Comparison of ENCODE assay signal across 18 mouse cellular contexts in the genomic region with DNA sequence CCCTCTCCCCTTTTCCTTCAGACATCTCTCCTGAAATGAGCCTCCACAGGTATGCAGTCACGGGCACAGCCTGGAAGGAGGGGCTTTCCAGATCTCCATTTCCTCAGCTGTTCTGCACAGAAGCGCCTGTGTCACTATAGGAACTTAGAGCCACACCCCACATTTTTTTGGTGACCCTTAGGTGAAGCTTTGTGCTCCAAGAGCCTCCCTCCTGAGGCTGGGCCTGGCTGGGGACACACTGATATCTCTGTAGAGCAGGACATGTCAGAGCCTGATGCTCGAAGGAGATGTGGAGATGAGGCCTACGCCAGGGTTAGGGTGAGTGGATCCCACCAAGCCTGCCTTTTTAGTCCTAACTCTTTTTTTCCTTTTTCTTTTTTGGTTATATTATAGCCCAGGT. TPM values are rescaled to one million over a fixed set of nuclear protein-coding genes. Genes with fewer than 3 reads are reported as not detected.
A peak's percentile ranks its signal among the peaks of the same experiment; 100 is the strongest.
DNase-seq lines count a peak whose midpoint lies in the region; ATAC-seq and TF ChIP-seq lines count a peak whose summit lies in the region.
"Had no signal": no experiment of that assay in that cellular context is flagged by ENCODE, and none has a peak within 500 bp of the region (broad histone marks: within the 10 kb centered on the region; RNA-seq: fewer than 3 reads in every experiment).

No protein-coding gene starts in this region.

- no peak overlapping the region for H3K27ac ChIP-seq in intestine, embryonic 15.5 days
- H3K27ac ChIP-seq in intestine, postnatal 0 days (ENCODE audit: low read depth, low read length), result no peak overlapping the region
- peak overlapping the region; percentile 97 for H3K27ac ChIP-seq in liver, embryonic 11.5 days (ENCODE audit: low read depth, low read length)
- H3K27ac ChIP-seq in midbrain, embryonic 10.5 days (replicated peaks), result no peak overlapping the region
- H3K27ac ChIP-seq: limb, embryonic 12.5 days; midbrain, embryonic 13.5 days; neural tube, embryonic 12.5 days had no signal

- DNase-seq in c-Kit-positive CD71-positive TER-119-negative erythroid progenitor cells, embryonic 14.5 days (ENCODE audit: low read depth), result peak; percentile 91
- peak; percentile 40 for DNase-seq in liver, embryonic 11.5 days (ENCODE audit: low spot score)
- peak; percentile 77 to 80 for DNase-seq in spleen, postnatal 4 days (ENCODE audit: low spot score in 2 of 2)
- no peak for DNase-seq in midbrain, embryonic 10.5 days (ENCODE audit: low spot score)
- no peak for DNase-seq in cerebellum, adult 18-20 months
- no peak for DNase-seq in left cerebral cortex, postnatal 14 days (ENCODE audit: low spot score in 2 of 2)
- DNase-seq: adrenal gland, postnatal 25 days; cerebellum, postnatal 14 days; gastrocnemius, postnatal 25 days; heart, postnatal 14 days; kidney, adult 18-20 months; thymus, adult 2 months had no signal

- peaks cover 4% of the 10 kb centered on the region; the same call in 1 of the 2 replicates for H3K36me3 ChIP-seq in intestine, embryonic 15.5 days
- peaks cover 18% of the 10 kb centered on the region; the same call in 1 of the 2 replicates for H3K36me3 ChIP-seq in intestine, postnatal 0 days (ENCODE audit: control insufficient read depth, insufficient read depth)
- peaks cover 14% of the 10 kb centered on the region for H3K36me3 ChIP-seq in liver, embryonic 11.5 days (ENCODE audit: control insufficient read depth, insufficient read depth, low read length)
- peaks cover 23% of the 10 kb centered on the region for H3K36me3 ChIP-seq in midbrain, embryonic 10.5 days

- H3K27me3 ChIP-seq in intestine, embryonic 15.5 days (replicated peaks), result no peaks in the 10 kb centered on the region
- H3K27me3 ChIP-seq in intestine, postnatal 0 days (replicated peaks; ENCODE audit: control insufficient read depth, insufficient read depth, low read length), result no peaks in the 10 kb centered on the region
- H3K27me3 ChIP-seq in liver, embryonic 11.5 days (replicated peaks; ENCODE audit: control insufficient read depth, insufficient read depth, low read length), result no peaks in the 10 kb centered on the region
- no peaks in the 10 kb centered on the region for H3K27me3 ChIP-seq in midbrain, embryonic 10.5 days (ENCODE audit: low read depth, poor library complexity, severe bottlenecking)
- H3K27me3 ChIP-seq: limb, embryonic 12.5 days; midbrain, embryonic 13.5 days; neural tube, embryonic 12.5 days had no signal

- intact Hi-C loops in left cerebral cortex, postnatal 14 days (cut with DNase I), result no loop called here

- no peak overlapping the region for H3K4me2 ChIP-seq in intestine, embryonic 15.5 days (replicated peaks)
- no peak overlapping the region for H3K4me2 ChIP-seq in intestine, postnatal 0 days (replicated peaks; ENCODE audit: low read depth)
- H3K4me2 ChIP-seq in liver, embryonic 11.5 days, result peak overlapping the region; percentile 62
- H3K4me2 ChIP-seq: limb, embryonic 12.5 days; midbrain, embryonic 13.5 days; neural tube, embryonic 12.5 days had no signal

- ATAC-seq in intestine, embryonic 15.5 days, result peak; percentile 16; the same call in 1 of the 2 replicates
- ATAC-seq in intestine, postnatal 0 days, result no peak
- peak; percentile 99 for ATAC-seq in liver, embryonic 11.5 days (replicated peaks; ENCODE audit: low FRiP score)
- ATAC-seq: forebrain, embryonic 14.5 days; midbrain, embryonic 13.5 days had no signal

- WGBS in intestine, embryonic 15.5 days, result 70% methylated on average over 4 of the region's 4 CpGs
- WGBS in intestine, postnatal 0 days, result 68% methylated on average over 4 of the region's 4 CpGs
- 47% methylated on average over 4 of the region's 4 CpGs for WGBS in liver, embryonic 11.5 days
- 84% methylated on average over 4 of the region's 4 CpGs for WGBS in midbrain, embryonic 10.5 days

- no peaks in the 10 kb centered on the region for H3K9me3 ChIP-seq in intestine, embryonic 15.5 days
- no peaks in the 10 kb centered on the region for H3K9me3 ChIP-seq in intestine, postnatal 0 days (ENCODE audit: control insufficient read depth)
- no peaks in the 10 kb centered on the region for H3K9me3 ChIP-seq in liver, embryonic 11.5 days (ENCODE audit: control insufficient read depth, low read length)
- H3K9me3 ChIP-seq in midbrain, embryonic 10.5 days (replicated peaks), result no peaks in the 10 kb centered on the region
- H3K9me3 ChIP-seq: limb, embryonic 12.5 days; midbrain, embryonic 13.5 days; neural tube, embryonic 12.5 days had no signal

- no peak overlapping the region for H3K4me3 ChIP-seq in intestine, embryonic 15.5 days (replicated peaks)
- no peak overlapping the region for H3K4me3 ChIP-seq in intestine, postnatal 0 days (ENCODE audit: low read depth, low read length)
- H3K4me3 ChIP-seq in liver, embryonic 11.5 days (ENCODE audit: low read depth, low read length), result peak overlapping the region; percentile 1; the same call in 1 of the 2 replicates
- no peak overlapping the region for H3K4me3 ChIP-seq in midbrain, embryonic 10.5 days
- H3K4me3 ChIP-seq: limb, embryonic 12.5 days; midbrain, embryonic 13.5 days; neural tube, embryonic 12.5 days had no signal

- H3K4me1 ChIP-seq in intestine, embryonic 15.5 days (replicated peaks), result peaks cover 2% of the 10 kb centered on the region; the same call in 1 of the 2 replicates
- peaks cover 4% of the 10 kb centered on the region; the same call in 1 of the 2 replicates for H3K4me1 ChIP-seq in intestine, postnatal 0 days (replicated peaks; ENCODE audit: control insufficient read depth, insufficient read depth, low read length)
- peaks cover 40% of the 10 kb centered on the region for H3K4me1 ChIP-seq in liver, embryonic 11.5 days (replicated peaks; ENCODE audit: control insufficient read depth, insufficient read depth, low read length)
- no peaks in the 10 kb centered on the region for H3K4me1 ChIP-seq in midbrain, embryonic 10.5 days
- H3K4me1 ChIP-seq: limb, embryonic 12.5 days; midbrain, embryonic 13.5 days; neural tube, embryonic 12.5 days had no signal

- TF ChIP-seq CTCF in intestine, postnatal 0 days (IDR thresholded peaks at IDR 0.05; ENCODE audit: low read depth), result no peak

- no peak overlapping the region for H3K9ac ChIP-seq in intestine, embryonic 15.5 days
- no peak overlapping the region for H3K9ac ChIP-seq in intestine, postnatal 0 days (ENCODE audit: low read depth, low read length)
- H3K9ac ChIP-seq in liver, embryonic 11.5 days (ENCODE audit: low read depth, low read length), result peak overlapping the region; percentile 63
- H3K9ac ChIP-seq: limb, embryonic 12.5 days; midbrain, embryonic 13.5 days; neural tube, embryonic 12.5 days had no signal

RNA-seq across cellular contexts. Expression of a gene that starts 23.3 kb away (rescaled TPM):
- polyA plus RNA-seq in intestine, embryonic 15.5 days (2015; fragmentation: Nextera tagmentation; extraction: Ambion mirVana), result 79.1 and 84.1 TPM in 2 replicates
- 69.7 and 76.6 TPM in 2 replicates for polyA plus RNA-seq in intestine, postnatal 0 days (2015; fragmentation: Nextera tagmentation; extraction: Ambion mirVana)
- polyA plus RNA-seq in liver, embryonic 11.5 days (2014; fragmentation: Nextera tagmentation; extraction: Ambion mirVana), result 94.4 and 102 TPM in 2 replicates
- polyA plus RNA-seq in midbrain, embryonic 10.5 days (2016; fragmentation: Nextera tagmentation; extraction: Ambion mirVana), result 104 and 112 TPM in 2 replicates
- 100 to 1,000 TPM; 230 to 231 TPM for total RNA-seq in left cerebral cortex, postnatal 14 days (2021)

RNA-seq across cellular contexts. Expression of a gene that starts 45.6 kb away (rescaled TPM):
- polyA plus RNA-seq in intestine, embryonic 15.5 days (2015; fragmentation: Nextera tagmentation; extraction: Ambion mirVana), result 52.6 and 62.3 TPM in 2 replicates
- polyA plus RNA-seq in intestine, postnatal 0 days (2015; fragmentation: Nextera tagmentation; extraction: Ambion mirVana), result 20.5 and 23.8 TPM in 2 replicates
- 39.2 and 48.1 TPM in 2 replicates for polyA plus RNA-seq in liver, embryonic 11.5 days (2014; fragmentation: Nextera tagmentation; extraction: Ambion mirVana)
- 25.0 and 29.4 TPM in 2 replicates for polyA plus RNA-seq in midbrain, embryonic 10.5 days (2016; fragmentation: Nextera tagmentation; extraction: Ambion mirVana)
- total RNA-seq in left cerebral cortex, postnatal 14 days (2021), result 10 to 100 TPM; 72.0 to 73.5 TPM

Comparison
In these comparisons a context has a peak if more than half of its experiments do, and no peak if none do; other contexts are left out.
1. DNase-seq: peak in c-Kit-positive CD71-positive TER-119-negative erythroid progenitor cells, embryonic 14.5 days (single experiment), liver, embryonic 11.5 days (single experiment) and spleen, postnatal 4 days (2 of 2); none in midbrain, embryonic 10.5 days (single experiment), cerebellum, adult 18-20 months (0 of 2) and left cerebral cortex, postnatal 14 days (0 of 2).